Mouse (Mus musculus): ENCODE data around the gene Ccdc158. TPM values are rescaled to one million over a fixed set of nuclear protein-coding genes. Genes with fewer than 3 reads are reported as not detected.

The Ccdc158 gene
- total RNA-seq, 2 experiments from 2014 or later: 1.3 TPM; not detected in 1

DNA sequence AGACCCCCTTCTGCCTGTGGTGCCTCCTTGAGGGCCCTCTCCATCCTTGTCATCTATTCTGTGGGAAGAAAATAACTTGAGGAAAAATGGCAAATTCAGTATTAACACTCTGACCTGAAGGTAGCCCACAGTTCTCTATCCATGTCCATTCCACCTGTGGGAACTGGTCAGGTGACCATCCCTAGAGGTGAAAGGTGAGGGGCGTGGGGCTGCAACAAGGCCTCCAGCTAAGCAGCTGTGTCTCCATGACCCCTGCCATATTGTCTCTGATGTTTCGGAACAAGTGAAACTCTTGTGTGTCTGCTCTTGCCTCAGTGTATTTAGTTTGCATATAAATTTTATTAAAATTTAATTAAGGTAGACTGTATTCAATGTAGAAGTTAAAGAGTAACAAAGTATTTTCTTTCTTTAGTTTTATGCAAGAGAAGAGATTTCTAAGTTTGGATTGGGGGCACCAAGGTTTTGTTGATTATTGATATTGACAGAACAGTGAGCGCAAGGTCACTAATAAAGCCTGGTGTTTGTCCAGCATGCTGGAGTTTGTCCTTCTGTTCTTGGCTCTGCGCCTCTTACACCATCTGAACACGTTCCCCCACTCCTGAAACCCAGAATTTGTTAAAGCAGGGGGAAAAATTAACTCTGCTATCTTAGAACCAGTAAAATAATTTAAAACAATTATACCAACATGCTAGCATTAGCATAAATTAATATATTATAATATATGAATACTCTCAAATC, 67.4 kb downstream of the Ccdc158 start:
- ATAC-seq (replicated peaks; ENCODE audit: low FRiP score, poor library complexity, severe bottlenecking): no peak

DNA sequence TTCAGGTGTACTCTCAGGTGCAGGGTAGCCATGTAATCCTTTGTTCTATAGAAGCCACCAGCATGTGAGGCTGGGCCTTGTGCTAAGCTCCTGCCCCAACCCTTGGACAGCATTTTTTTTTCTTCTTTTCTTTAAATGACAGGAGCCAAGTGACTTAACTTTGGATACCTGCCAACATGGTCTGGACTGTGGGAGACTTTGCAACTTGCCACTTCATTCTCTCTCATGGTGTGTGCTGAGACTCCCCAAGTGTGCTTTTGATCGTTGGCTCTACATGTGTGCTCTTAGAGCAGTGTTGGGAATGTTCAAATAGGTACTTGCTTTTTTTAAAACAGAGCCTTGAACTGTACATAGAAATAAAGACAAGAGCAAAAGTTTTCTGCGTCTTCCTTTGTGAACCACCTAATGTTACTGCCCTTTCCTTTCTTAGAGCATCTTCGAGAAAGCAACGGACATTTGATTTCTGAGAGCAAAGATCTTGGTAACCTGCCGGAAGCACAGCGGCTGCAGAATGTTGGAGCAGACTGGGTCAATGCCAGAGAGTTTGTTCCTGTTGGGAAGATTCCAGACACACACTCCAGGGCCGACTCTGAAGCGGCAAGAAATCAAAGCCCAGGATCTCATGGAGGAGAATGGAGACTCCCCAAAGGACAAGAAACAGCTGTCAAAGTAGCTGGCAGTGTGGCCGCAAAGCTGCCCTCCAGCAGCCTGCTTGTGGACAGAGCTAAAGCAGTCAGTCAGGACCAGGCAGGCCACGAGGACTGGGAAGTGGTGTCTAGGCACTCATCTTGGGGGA, 70.4 kb downstream of the Ccdc158 start:
- ATAC-seq (replicated peaks; ENCODE audit: low FRiP score, poor library complexity, severe bottlenecking): no peak

DNA sequence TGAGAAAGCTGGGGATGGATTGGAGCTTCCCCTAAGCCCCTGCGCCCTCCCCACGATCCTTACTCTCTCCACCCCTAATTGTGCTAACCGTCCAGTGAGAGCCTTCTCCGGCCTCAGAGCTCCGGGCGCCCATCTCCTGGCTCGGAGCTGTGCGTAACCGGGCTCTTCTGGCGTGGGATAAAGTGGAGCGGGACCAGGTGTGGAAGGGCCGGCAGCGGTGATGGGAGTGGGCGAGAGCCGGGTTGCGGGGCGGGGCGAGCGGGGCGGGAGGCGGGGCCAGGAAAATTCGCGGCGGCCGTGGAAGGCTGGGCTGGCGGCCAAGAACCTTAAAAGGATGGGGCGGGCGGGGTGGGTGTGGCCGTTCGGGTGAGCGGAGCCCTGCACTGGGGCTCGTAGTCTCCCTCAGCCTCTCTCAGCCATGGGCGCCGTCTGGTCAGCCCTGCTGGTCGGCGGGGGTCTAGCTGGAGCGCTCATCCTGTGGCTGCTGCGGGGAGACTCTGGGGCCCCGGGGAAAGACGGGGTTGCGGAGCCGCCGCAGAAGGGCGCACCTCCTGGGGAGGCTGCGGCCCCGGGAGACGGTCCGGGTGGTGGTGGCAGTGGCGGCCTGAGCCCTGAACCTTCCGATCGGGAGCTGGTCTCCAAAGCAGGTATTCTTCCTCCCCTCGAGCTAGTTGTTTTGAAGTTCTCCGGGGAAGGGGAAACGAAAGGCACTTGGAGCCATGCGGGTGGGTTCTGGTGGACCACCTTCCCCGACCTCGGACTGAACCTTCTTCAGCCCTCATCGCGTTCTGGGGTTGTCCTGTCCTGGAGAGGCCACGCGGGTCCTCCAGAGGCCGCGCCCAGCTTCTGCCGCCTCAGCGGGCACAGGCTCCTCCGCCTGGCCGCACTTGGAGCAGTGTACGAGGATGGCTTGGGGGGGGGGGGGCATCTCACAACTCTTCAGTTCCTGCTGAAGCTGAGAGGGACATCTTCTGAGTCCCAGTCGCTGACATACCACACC, 72.1 kb downstream of the Ccdc158 start, which contains the start of gene Stbd1:
Stbd1 (plus strand) TSS at position 351 of the 1,000 bp plus-strand sequence.
- ATAC-seq (replicated peaks; ENCODE audit: low FRiP score, poor library complexity, severe bottlenecking): 0 out of 2 replicates have a peak, but pooled peaks have one; percentile 39

DNA sequence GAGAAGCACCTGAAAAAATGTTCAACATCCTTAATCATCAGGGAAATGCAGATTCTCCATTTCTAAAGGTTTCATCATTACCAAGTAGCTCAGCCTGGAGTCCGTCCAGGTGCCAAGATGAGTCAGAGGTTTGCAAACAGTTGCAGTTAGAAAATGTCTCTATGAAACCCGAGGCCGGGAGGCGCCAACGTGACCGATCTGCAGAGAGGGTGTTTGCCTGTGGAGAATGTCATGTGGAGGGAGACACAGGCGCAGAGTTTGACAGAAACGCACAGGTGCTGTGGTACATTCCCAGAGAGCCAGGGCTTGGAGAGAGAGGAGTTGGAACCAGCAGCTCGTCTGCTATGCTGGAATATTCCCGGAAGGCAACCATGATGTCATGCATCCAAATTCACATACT, 76.0 kb downstream of the Ccdc158 start:
- no peak for ATAC-seq (replicated peaks; ENCODE audit: low FRiP score, poor library complexity, severe bottlenecking)

DNA sequence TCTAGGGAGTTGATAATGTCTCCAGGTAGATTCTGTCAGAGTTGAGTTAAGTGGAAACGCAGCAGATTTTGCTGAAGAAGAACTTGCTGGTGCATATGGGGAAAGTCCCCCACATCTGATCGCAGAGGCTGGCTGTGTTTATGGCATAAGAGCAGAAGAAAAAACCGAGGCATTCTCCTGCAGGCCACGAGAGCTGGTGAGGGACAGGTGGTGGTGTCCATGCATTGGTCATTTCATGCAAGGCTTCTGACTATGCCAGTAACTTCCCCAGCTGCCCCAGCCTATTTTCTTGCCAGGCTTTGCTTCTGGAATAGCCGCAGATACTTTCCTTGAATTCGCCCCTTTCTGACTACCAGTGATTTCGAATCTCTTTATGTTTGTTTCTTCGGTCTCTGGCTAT, 78.2 kb downstream of the Ccdc158 start:
- ATAC-seq (replicated peaks; ENCODE audit: low FRiP score, poor library complexity, severe bottlenecking): no peak

DNA sequence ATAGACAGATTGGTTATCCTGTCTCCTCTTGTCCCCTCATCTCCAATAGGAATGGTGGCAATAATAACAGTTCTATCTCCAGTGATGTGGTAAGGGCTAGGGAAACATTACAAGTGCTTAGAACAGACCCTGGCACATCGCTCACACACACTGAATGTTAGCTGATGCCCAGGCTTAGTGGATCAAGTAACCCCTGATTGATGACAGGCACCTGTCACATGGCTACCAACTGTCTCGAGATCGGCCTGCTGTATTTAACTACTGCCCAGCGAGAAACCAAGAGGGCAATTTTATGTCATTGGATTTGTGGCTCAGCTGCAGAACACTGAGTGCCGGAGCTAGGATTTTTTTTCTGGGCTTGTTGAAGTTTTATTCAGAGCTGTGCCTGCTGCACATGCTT, 80.0 kb downstream of the Ccdc158 start:
- ATAC-seq (replicated peaks; ENCODE audit: low FRiP score, poor library complexity, severe bottlenecking): no peak

DNA sequence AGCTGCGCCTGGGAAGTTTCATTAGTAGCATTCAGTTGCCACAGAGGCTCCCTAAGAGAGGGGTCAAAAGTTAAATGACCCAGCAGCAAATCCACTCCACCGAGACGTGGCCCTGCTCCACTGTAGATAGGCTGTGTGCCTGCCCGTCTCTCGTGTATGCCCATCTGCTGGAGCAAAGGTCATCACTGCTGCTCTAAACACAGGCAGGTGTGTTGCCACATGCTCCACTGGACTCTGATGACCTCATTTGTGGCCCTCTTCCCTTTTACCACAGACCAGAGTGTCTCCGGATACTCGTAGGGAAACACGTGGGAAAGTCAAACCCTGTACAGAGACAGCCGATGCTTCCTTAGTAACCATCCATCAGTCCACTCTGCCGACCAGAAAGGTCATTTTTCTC, 89.1 kb downstream of the Ccdc158 start:
- no peak for ATAC-seq (replicated peaks; ENCODE audit: low FRiP score, poor library complexity, severe bottlenecking)

DNA sequence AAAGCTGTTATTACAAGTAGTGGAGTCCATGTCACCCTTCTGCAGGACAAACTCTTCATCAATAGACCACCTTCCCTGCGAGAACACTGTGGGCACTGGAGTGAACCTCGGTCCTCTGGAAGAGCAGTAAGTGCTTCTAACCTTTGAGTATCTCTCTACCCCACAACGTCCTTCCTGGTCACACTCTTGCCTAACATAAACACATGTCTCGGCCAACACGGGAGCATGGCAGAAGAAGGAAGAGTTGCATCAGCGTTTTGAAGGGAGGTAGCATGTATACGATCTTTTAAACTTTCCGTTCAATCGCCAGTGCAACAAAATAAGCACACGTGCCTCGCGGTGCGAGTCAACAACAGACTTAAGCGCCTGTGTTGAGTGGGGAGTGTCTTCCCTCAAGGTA, 95.5 kb downstream of the Ccdc158 start:
- ATAC-seq (replicated peaks; ENCODE audit: low FRiP score, poor library complexity, severe bottlenecking): no peak

DNA sequence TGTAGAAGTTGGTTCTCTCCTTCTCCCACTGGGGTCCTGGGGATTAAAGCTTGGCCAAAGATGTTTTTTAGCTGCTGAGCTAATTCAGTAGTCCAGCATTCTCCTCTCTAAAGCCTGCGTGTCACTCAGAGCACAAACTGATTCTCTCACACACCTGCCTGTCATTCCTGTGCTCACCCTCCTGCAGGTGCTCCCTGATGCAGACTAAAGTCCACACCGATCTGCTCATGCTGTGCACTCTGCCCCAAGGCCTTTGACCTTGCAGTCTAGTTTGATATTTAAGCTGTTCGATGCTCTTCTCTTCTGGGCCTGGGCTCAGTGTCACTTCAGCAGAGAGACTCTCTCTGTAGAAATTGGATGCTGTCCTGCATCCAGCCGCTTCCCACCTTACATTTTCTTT, 103.8 kb downstream of the Ccdc158 start:
- ATAC-seq (replicated peaks; ENCODE audit: low FRiP score, poor library complexity, severe bottlenecking): no peak

DNA sequence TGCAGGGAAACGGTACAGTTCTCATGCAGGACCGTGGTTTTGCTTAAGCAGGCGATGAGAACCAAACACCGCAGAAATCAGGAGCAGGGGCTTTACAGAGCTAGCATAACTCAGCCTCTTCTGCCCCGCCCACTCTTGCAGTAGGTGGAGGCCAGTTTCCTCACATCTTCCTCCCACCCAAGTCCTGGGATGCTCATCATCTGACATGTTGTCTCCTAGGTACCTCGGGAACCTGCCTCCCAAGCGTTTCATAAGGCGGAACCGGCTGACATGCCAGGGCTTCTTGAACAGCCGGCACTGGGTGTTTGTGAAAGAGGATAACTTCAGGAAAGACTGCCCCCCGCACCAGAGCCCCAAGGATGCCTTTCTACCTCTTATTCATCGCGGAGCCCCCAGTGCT, 113.1 kb downstream of the Ccdc158 start:
- no peak for ATAC-seq (replicated peaks; ENCODE audit: low FRiP score, poor library complexity, severe bottlenecking)

DNA sequence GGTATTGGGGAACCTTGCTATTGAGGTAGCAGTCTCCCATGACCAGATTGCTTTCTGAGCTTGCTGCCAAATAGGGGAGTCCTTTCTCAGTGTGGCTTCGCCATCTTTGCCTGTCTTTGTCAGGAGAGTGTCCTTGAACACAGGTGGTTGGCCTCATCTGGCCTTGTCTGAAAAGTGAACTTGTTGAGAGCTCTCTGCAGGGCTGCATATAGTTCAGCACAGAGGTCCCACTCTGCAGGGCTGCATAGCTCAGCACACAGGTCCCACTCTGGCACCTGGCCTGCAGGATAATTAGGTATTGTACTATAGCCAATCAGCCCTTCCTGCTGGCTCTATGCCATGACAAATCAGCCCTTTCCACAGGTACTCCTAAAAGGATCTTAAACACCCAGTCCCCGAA, 114.9 kb downstream of the Ccdc158 start:
- no peak for ATAC-seq (replicated peaks; ENCODE audit: low FRiP score, poor library complexity, severe bottlenecking)

Other genes starting within 250 kb of the Ccdc158 start
- gene Nup54, start 240.1 kb downstream of the Ccdc158 start, total RNA-seq (2015; ENCODE audit: low replicate concordance): 22.3 and 32.3 TPM in 2 replicates
- 16.3 and 19.8 TPM in 2 replicates for gene Nup54, start 240.1 kb downstream of the Ccdc158 start, total RNA-seq (2017; ENCODE audit: low replicate concordance)
- 5.9 and 11.2 TPM in 2 replicates for gene Scarb2, start 168.4 kb downstream of the Ccdc158 start, total RNA-seq (2015; ENCODE audit: low replicate concordance)
- gene Scarb2, start 168.4 kb downstream of the Ccdc158 start, total RNA-seq (2017; ENCODE audit: low replicate concordance): 9.8 and 13.3 TPM in 2 replicates
- gene Fam47e, start 120.2 kb downstream of the Ccdc158 start, total RNA-seq (2015; ENCODE audit: low replicate concordance): not detected in 2 replicates
- gene Fam47e, start 120.2 kb downstream of the Ccdc158 start, total RNA-seq (2017; ENCODE audit: low replicate concordance): not detected in 2 replicates
- gene Stbd1, start 72.2 kb downstream of the Ccdc158 start, total RNA-seq (2015; ENCODE audit: low replicate concordance): 2.5 TPM in 1 of 2 replicates, not detected in the other
- not detected in 2 replicates for gene Stbd1, start 72.2 kb downstream of the Ccdc158 start, total RNA-seq (2017; ENCODE audit: low replicate concordance)
- not detected in 2 replicates for gene Shroom3, start 8.2 kb upstream of the Ccdc158 start, total RNA-seq (2015; ENCODE audit: low replicate concordance)
- 0.13 TPM in 1 of 2 replicates, not detected in the other for gene Shroom3, start 8.2 kb upstream of the Ccdc158 start, total RNA-seq (2017; ENCODE audit: low replicate concordance)

All from erythroid progenitor cell, adult 5-6 weeks (primary cell).